Mouse (Mus musculus): Measurements from ENCODE around the gene Rin2. TPM values are rescaled to one million over a fixed set of nuclear protein-coding genes. Genes with fewer than 3 reads are reported as not detected.
"Not testable (repeated sequence)": the region's sequence is repeated elsewhere in the genome, so short reads cannot be mapped to it uniquely, and the experiment has no call there.

Gene Rin2
- polyA plus RNA-seq, 1 experiment from 2014 or later, result 2.0 TPM

DNA sequence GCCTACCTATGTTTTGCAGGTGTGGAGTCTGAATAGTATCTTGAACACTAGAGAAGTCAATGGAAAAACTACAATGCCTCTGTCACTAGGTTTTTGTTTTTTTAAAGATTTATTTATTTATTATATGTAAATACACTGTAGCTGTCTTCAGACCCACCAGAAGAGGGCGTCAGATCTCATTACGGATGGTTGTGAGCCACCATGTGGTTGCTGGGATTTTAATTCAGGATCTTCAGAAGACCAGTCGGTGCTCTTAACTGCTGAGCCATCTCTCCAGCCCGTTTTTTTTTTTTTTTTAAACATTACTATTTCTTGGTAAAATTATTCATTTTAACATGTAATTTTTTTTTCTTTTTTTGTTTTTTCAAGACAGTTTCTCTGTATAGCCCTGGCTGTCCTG is 230.9 kb downstream of the Rin2 start:
- H3K27me3 ChIP-seq; ATAC-seq (ENCODE audit: insufficient read depth); H3K9ac ChIP-seq; H3K9me3 ChIP-seq (replicated peaks); H3K27ac ChIP-seq (replicated peaks); H3K4me3 ChIP-seq (replicated peaks); H3K4me2 ChIP-seq: not testable (repeated sequence)
- 33% methylated on average over 4 of the region's 4 CpGs for WGBS (ENCODE audit: insufficient replicate concordance)
- Histone ChIP-seq H3K36me3 (replicated peaks) (peaks cover 33% of the 10 kb centered on the region), H3K4me1 (replicated peaks) (peaks cover 29% of the 10 kb centered on the region)

DNA sequence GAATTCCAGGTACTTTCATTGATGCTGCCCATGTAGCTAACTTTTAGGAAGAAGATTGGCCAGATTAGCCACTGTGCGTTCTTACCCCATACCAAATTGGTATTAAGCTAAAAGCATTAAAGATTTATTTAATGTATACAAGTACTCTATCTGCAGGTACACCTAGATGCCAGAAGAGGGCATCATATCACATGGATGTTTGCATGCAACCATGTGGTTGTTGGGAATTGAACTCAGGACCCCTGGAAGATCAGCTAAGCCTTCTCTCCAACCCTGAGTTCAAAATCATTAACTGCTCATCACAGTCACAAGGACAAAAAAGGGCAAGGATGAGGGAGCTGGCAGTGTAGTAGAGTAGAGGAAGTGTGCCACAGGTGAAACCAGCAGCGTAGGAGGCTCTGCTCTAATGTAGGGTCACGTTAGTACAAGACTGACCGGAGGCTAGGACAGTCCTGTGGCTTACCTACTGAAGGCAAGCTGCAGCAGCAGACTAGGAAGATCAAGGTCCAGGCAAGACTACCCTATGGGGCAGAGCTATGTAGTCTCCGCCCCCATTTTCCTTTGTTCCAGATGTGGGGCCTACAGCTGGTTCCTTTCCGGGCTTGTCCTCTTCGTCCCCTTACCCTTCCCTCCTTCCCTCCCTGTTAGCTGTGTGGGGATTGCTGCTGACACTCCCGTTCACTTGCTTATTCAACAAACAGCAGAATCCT is 246.1 kb downstream of the Rin2 start:
- H3K36me3 ChIP-seq (replicated peaks), result peaks cover 89% of the 10 kb centered on the region
- no peak overlapping the region for H3K9ac ChIP-seq

DNA sequence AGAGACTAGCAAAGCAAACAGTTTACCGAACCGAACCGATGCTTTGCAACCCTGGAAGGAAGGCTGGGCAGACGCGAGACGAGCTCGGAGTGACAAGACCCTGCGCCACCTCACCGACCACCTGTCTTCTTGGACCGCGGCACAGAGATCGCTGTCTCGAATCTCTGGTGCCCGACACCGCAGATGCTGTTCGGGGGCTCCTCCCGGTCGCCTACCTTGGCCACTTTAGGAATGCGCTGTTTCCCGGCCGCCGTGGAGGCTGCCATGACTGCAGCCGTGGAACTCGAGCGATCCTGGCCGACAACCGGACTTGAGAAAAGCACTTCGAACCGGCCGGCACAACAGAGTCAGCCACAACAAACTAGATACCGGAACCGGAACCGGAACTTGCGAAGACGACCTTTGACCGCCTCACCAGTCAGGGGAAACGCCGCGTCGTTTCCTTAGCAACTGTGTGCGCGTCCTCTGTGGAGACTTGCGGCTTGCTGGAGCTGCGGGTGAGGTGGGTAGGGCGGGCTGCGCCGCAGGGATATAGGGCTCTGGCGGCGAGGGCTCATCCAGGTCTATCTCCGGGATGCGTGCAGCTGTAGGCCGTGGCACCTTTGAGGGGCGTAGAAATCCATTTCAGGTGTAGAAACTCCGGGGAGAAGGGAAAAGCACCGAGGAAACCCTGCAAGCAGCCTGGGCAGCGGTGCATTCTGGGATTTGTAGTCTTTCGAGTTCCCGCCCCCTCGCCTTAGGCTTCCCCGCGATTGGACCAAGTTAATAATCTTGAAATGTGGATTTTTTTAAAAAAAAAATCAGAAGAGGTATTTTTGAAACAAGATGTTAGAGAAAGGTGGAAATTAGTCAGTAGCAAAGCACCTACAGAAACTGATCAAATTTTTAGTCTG is 259.6 kb downstream of the Rin2 start, which contains the start of the genes Cfap61 and Crnkl1:
TSS of gene Cfap61 (plus strand) at position 446 of the 893 bp plus-strand sequence.
TSS of gene Crnkl1 (minus strand) at position 676 of the 893 bp plus-strand sequence.
- WGBS (ENCODE audit: insufficient replicate concordance), result under 1% methylated on average over 61 of the region's 61 CpGs
- H3K4me1 ChIP-seq (replicated peaks), result peaks cover 17% of the 10 kb centered on the region
- peak within 1 kb of the TSS; percentile 93 for H3K4me3 ChIP-seq (replicated peaks)
- peaks cover 11% of the 10 kb centered on the region; the same call in 1 of the 2 replicates for H3K27me3 ChIP-seq
- no peaks in the 10 kb centered on the region for H3K9me3 ChIP-seq (replicated peaks)
- peak; percentile 97 for ATAC-seq (ENCODE audit: insufficient read depth)
- H3K9ac ChIP-seq, result peak within 1 kb of the TSS; percentile 79
- H3K27ac ChIP-seq (replicated peaks), result peak within 1 kb of the TSS; percentile 68
- H3K4me2 ChIP-seq, result peak within 1 kb of the TSS; percentile 92
- peaks cover 28% of the 10 kb centered on the region for H3K36me3 ChIP-seq (replicated peaks)

More for the DNA sequence above, 246.1 kb downstream of the Rin2 start:
- 82% methylated on average over 8 of the region's 8 CpGs for WGBS (ENCODE audit: insufficient replicate concordance)
- Histone ChIP-seq H3K4me2 (no peak overlapping the region), H3K4me3 (replicated peaks) (no peak overlapping the region), H3K4me1 (replicated peaks) (no peaks in the 10 kb centered on the region), H3K27ac (replicated peaks) (no peak overlapping the region), H3K9me3 (replicated peaks) (no peaks in the 10 kb centered on the region), H3K27me3 (no peaks in the 10 kb centered on the region)
- no peak for ATAC-seq (ENCODE audit: insufficient read depth)

DNA sequence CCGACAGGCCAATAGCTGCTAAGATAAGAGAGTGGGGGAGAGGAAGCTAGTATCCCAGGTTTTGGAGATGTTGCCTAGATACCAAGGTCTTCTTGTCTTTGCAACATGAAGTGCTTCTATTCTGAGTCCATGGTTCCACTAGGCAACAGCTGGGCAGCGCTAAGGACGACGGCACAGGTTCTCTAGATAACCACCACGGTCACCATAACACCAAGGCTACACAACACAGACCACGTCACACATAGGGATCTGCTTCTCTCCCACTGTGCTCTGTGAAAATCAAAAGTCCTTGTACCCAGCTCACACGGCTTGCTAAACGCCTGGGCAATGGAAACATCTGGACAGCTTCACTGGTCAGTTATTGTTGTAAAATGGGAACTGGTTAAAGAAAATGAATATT is 262.0 kb downstream of the Rin2 start:
- Histone ChIP-seq H3K9ac (no peak overlapping the region), H3K4me3 (replicated peaks) (no peak overlapping the region), H3K4me1 (replicated peaks) (peaks cover 17% of the 10 kb centered on the region), H3K36me3 (replicated peaks) (peaks cover 7% of the 10 kb centered on the region), H3K4me2 (no peak overlapping the region), H3K27ac (replicated peaks) (no peak overlapping the region), H3K27me3 (peaks cover 11% of the 10 kb centered on the region; the same call in 1 of the 2 replicates), H3K9me3 (replicated peaks) (no peaks in the 10 kb centered on the region)
- WGBS (ENCODE audit: insufficient replicate concordance), result 60% methylated on average over 8 of the region's 8 CpGs
- ATAC-seq (ENCODE audit: insufficient read depth), result no peak

Small RNA genes within 50 kb of the gene (microRNA-seq; reads per million reads assigned to microRNA genes)
- not detected for gene Gm25026

Other genes starting within 250 kb of the Rin2 start
- 46.5 and 50.3 TPM in 2 replicates for gene Naa20, start 226.9 kb downstream of the Rin2 start, polyA plus RNA-seq (2015; fragmentation: Nextera tagmentation; extraction: Ambion mirVana)